Mouse (Mus musculus) MN1 (cell line): ENCODE data around the gene Tlr8.
"Not testable (repeated sequence)": the region's sequence is repeated elsewhere in the genome, so short reads cannot be mapped to it uniquely, and the experiment has no call there.

Source experiments
- DNase-seq: peaks from one replicate; pipeline ENCODE4 v3.0.0-alpha.2; 2016; ENCODE audit warnings: low spot score

The Tlr8 gene

DNA sequence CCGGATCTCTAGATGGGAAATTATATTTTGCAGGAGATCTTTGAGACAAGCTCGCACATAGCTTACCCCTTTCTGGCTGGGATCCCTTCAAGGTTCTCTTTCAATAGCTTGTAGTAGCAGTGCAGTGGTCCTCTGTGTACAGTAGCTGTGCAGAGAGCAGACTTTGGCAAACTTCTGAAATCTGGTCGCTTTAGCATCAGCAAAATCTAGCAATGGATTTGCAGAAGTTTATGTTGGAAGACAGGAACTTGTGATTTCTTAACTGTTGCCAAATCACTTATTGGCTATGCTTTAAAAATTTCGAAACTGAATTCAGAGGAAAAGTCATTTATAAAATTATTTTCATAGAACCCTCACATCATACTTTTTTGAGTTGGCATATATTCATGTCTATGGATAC is at the start of gene Tlr8:
Gene Tlr8, minus strand, starts transcription at position 244 of the 400 bp plus-strand sequence.
- no peak for DNase-seq

- not testable (repeated sequence) for DNase-seq
Observed at GRCm38 (mm10) chrX:167302061-167302460, 37.9 kb upstream of the Tlr8 start.

- DNase-seq: peak; percentile 78
Observed at GRCm38 (mm10) chrX:167276953-167277352, 12.8 kb upstream of the Tlr8 start.

GRCm38 (mm10) chrX:167276551-167276950 is 12.4 kb upstream of the Tlr8 start:
- no peak for DNase-seq

GRCm38 (mm10) chrX:167263530-167263929 is 599 bp downstream of the Tlr8 start:
- no peak for DNase-seq

- DNase-seq: no peak
Observed at GRCm38 (mm10) chrX:167241736-167242135, 22.4 kb downstream of the Tlr8 start.

DNA sequence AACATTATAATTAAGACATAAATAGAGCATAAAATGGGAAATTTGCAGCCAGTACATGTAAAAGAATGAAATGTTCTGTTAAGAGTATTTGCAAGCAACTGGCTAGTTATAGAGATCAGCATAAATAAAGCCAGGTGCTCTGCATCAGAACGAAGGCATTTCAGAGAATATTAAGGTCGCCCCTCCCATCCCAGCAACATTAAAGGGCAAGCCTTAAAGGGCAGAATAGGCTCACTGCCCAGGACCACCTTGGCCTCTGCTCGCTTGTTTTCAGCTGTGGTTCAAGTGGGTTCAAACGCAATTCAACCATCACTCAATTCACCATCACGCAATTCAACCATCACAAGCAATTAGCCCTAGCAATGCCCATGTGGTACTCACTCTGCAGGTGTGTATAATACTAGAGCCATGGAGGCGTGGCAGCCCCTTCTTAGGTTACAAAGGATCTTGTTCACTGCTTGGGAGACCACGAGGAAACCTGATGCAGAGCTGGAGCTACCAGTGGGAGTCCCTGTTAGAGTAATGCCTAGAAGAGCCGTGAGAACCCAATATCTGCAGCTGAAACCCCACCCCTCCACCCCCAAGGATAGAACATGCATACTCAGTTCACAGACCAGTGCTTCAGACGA is 24.7 kb downstream of the Tlr8 start:
- DNase-seq: no peak

DNA sequence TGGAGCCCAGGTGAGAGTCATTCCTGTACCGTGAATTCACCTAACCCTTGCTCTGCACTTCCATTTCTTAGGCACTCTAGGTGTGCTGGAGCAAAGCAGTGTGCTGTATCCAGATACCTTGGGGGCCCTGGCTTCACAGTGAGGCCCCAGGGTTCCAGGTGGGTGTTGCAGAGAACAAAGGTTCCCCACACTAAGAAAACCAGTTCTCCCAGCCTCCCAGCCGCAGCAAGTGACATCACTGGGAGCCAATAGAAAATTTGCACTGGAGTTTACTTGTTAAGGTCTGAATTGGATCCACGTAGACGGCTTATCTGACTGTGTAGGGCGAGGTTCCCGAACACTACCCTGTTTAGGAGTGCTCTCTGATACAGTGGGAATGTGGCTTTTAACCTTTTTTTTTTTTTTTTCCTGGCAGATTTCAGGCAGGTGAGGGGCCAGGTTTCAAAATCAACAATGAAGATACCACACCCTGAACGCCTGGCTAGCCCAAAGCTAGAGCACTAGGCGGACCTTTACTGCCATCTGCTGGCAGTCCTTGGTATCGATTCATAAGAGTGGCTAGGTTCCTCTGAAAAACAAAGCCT is 30.9 kb downstream of the Tlr8 start:
- peak; percentile 63 for DNase-seq

DNA sequence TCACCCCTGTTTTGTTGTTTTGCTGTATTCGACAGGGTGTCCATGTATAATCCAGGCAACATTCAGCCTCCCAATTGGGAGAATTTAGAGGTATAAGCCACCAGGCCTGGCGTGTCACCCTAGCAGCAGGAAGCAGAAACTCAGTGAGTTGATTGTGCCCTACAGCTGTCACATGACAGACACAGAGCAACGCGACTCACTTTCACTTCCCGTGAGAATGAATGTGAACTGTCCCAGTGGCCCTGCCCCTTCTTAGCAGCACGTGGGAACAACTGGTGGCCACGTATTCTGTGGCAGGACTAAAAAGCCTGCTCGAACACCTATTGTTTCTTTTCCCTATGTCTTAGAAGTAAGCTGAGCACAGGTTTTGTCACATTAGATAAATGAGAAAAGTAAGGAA is 33.0 kb downstream of the Tlr8 start:
- DNase-seq: no peak

DNA sequence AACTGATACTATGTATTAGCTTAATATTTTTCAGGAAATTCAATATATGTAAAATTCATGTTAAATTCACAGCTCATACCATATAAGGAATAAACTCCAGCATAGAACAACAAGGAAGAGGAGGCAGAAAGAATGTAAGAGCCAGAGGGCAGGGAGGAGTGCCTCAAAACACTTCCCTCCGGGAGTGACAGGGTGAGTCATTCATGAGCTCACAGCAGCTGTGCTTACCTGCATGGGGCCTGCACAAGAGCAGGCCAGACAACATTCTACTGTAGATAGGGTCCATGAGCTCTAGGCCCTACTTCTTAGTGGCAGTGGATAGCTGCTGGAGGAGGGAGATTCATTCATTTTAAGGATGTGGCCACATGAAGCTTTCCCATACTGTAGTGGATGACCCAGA is 34.3 kb downstream of the Tlr8 start:
- DNase-seq: no peak

GRCm38 (mm10) chrX:167229206-167229605 is 34.9 kb downstream of the Tlr8 start:
- DNase-seq: no peak

GRCm38 (mm10) chrX:167227756-167228155 is 36.4 kb downstream of the Tlr8 start:
- DNase-seq: no peak

- DNase-seq: no peak
Observed at GRCm38 (mm10) chrX:167227138-167227537, 37.0 kb downstream of the Tlr8 start.

- DNase-seq: no peak
Observed at GRCm38 (mm10) chrX:167226570-167226969, 37.6 kb downstream of the Tlr8 start.

GRCm38 (mm10) chrX:167212707-167213106 is 51.4 kb downstream of the Tlr8 start:
- no peak for DNase-seq

DNA sequence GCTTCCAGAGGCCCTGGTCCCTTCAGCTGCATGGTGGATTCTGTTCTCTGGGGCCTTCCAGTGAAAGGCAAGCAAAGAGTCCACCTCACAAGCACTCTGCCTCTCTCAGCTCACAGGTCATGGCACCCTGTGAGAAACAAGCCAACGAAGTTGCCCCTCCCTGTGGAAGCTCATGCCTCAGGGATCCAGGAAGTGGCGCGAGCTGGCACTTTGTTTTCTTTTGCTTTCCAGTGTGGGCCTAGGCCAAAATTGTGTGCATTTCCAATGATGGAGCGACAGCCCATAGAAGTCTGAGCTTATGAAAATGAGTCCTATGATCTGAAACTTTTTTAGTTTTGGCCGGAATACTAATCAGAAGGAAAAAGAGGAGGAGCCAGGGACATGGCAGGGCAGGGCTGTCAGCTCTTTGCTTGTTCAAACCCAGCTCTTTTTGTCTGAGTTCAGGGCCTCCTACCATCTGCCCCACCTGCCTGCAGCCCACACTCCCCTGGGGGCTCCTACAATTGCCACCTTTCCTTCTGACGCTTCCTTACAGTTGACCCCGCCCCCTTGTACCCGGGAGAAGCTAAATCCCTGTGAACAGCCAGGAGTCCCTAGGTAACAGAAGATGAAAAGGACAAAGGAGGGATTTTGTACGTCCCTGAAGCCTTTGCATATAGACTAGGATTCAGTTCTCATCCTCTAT is 52.1 kb downstream of the Tlr8 start:
- no peak for DNase-seq

- no peak for DNase-seq
Observed at GRCm38 (mm10) chrX:167210319-167210728, 53.8 kb downstream of the Tlr8 start.

- no peak for DNase-seq
Observed at GRCm38 (mm10) chrX:167209828-167210227, 54.3 kb downstream of the Tlr8 start.

DNA sequence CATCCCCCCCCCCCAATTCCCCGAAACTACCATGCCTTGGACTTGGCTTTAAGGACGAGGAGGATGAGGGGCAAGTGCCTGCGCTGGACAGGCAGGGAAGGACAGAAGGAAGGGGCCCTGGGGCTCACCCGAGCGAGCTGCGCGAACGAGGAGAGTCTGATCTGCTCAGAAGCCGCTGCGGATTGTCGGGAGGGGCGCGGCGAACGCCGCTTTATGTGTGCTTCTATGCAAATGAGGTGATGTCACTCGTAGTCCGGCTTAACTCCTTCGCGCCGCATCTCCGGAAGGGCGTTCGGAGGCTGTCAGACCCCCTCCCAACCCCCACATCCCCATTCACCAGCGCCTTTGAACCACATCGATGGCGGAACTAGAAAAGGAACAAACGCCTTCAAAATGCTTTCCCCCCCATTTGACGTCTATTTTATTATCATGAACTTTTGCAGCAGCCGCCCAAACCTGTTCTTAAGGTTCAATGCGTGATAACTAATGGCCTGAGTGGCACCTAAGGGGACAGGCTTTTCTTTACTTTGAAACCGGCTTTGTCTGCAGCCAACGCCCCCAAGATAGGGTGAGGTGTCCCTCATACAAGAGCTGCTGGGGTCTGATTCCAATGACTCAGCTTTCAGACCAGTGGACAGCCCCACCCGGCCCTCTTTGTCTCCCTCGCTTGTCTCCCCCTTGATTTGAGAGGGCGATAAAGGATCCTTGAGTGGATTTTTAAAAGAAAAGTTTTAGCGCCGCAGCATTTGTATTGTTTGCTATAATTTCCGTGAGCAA is 55.0 kb downstream of the Tlr8 start, which contains the start of gene Tmsb4x:
Gene Tmsb4x, minus strand, starts transcription at position 338 of the 777 bp plus-strand sequence.
- DNase-seq: peak; percentile 64

DNA sequence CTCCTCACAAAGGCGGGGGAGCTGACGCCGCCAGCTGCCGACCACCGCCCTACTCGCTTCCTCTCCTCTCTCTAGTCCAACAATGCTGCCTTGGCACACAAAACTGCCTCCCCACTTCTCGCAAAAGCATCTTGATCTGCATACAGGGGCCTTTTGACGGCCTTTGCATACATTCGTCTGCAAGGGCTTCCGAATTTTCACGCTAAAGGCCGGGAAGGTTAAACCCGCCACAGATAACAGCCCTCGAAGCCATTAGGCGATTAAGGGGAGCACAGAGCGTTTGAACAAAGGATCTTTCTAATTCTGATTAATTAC is 55.7 kb downstream of the Tlr8 start:
- no peak for DNase-seq

DNA sequence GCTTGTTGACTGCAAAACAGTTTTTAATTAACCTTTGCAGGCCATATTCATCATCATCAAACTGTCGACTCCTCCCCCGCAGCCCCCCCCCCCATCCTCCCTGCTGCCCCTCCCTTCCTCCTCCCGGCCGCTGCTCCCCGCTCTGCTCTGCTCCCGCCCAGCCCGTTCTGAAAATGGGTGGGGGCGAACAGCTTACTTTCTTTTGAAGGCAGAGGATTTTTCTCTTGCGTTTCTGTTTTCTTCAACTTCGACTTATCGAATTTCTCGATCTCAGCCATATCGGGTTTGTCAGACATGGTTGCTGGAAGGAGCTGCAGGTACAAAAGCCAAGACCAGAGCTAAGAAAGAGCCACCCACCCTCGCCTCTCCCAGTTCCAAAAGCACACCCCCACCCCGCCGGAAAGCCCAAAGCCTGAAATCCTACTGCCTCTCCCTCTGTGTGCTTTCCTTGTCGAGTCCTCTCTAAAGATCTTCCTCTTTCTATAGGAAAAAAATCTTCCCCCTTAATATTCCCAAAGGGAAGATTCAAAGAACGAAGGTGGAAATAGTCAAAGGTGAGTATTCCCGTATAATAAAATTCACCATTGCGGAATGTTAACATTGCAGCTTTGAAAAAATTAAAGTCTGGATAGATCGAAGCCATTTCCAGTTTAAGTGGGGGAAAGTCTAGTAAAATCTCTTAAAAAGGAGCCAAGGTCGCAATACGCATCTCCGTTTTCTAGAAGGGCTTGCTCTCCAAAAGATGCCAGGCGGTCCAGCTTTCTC is 56.2 kb downstream of the Tlr8 start:
- no peak for DNase-seq
